Mouse (Mus musculus) testis, adult 2 months (tissue): ENCODE measurements around the gene Arhgap31.

Source experiments
- CTCF ChIP-seq: fragments of 200-500 bp; IDR thresholded peaks from 2 replicates; pipeline ENCODE4 v1.5.1; 2012; ENCODE audit warnings: low read depth, mild to moderate bottlenecking, inconsistent platforms, low read length, moderate library complexity; ENCODE audit not compliant: control insufficient read depth, insufficient read depth, insufficient replicate concordance
- POLR2A ChIP-seq: fragments of 200-500 bp; IDR thresholded peaks from 2 replicates; pipeline ENCODE4 v1.6.1; 2012; ENCODE audit warnings: low read depth, mild to moderate bottlenecking, inconsistent platforms, low read length, moderate library complexity; ENCODE audit not compliant: control insufficient read depth

DNA sequence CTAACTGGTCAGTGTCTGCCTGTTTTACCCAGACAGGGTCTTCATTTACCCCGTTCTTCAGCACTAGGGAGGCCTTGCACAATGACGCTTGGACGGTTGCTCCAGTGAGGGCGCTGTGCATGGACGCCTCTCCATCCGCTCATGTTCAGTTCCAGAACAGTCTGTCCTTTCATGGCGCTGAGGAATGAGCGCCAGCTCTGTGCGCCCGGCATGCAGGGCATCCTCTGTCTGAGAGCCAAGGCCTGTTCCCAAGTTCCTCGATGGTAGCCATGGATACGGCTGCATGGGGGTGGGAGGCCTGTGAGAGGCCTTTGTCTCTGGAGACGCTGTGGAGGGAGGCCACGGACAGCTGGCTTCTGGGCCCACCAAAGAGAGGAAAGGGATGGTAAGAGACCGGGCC lies 39.6 kb downstream of the Arhgap31 start:
- no peak for TF ChIP-seq CTCF
- no peak for TF ChIP-seq POLR2A
